Mouse (Mus musculus): Measurements from ENCODE around the gene Mmp2.
"Not testable (repeated sequence)": the region's sequence is repeated elsewhere in the genome, so short reads cannot be mapped to it uniquely, and the experiment has no call there.

Gene Mmp2

DNA sequence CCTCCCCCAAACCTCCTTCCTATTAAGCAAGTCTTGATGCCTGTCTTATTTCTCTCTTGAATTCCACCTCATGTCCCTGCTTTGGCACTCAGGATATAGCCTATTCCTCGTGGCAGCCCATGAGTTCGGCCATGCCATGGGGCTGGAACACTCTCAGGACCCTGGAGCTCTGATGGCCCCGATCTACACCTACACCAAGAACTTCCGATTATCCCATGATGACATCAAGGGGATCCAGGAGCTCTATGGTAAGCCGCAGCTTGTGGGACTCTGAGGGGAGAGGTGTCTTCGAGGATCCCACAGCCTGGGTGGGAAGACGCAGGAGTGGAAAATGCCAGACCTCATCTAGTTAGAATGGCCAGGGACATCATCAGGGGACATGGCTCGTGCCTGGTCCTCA is 12.1 kb downstream of the Mmp2 start:
- DNase-seq: no peak

DNA sequence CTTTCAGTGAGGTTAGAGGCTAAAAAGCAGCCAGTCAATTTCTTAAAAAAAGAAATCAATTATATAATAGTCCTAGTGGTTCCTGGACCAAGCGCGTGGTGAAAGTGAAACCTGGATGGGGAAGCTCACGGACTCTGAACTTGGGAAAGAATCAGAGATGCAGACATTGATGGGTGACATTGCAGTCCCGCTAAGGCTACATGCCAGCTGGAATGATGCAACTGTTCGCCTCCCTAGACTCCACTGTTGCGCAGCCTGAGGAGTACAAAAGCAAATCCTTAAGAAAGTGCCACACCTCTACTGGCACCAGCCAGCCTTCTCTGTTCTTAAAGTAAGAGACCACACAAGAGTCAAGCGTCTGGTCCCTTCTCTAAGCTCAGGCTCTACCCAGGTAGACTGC is 12.8 kb downstream of the Mmp2 start:
- DNase-seq: peak; percentile 80

GRCm38 (mm10) chr8:92846684-92847083 is 19.6 kb downstream of the Mmp2 start:
- DNase-seq: peak; percentile 25

DNA sequence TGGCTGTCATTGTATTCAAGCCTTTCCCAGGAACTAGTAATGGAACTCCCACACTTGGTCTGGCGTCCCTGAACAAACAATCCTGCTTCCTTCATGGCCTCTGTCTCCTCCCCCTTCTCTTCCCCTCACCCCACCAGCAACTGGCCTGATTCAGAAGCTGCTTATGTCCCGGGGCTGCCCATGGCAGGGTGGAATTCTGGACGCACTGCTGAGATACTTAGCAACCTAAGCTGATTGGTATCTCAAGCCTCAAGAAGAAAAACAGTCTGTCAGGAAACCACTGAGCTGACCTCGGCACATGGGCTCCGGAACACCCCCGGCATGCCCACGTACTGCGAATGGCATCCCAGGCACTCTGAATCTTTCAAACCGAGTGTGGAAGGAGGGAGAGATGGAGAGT is 20.2 kb downstream of the Mmp2 start:
- peak; percentile 53 for DNase-seq

- DNase-seq: no peak
These were observed 22.2 kb downstream of the Mmp2 start for GRCm38 (mm10) chr8:92849261-92849660.

- peak; percentile 79 for DNase-seq
These were observed 23.1 kb downstream of the Mmp2 start for GRCm38 (mm10) chr8:92850239-92850638.

- DNase-seq: no peak
These were observed 24.3 kb downstream of the Mmp2 start for GRCm38 (mm10) chr8:92851381-92851780.

GRCm38 (mm10) chr8:92853188-92853983 is 26.3 kb downstream of the Mmp2 start:
- DNase-seq: peak; percentile 38

GRCm38 (mm10) chr8:92854673-92855072 is 27.6 kb downstream of the Mmp2 start:
- peak; percentile 27 for DNase-seq

DNA sequence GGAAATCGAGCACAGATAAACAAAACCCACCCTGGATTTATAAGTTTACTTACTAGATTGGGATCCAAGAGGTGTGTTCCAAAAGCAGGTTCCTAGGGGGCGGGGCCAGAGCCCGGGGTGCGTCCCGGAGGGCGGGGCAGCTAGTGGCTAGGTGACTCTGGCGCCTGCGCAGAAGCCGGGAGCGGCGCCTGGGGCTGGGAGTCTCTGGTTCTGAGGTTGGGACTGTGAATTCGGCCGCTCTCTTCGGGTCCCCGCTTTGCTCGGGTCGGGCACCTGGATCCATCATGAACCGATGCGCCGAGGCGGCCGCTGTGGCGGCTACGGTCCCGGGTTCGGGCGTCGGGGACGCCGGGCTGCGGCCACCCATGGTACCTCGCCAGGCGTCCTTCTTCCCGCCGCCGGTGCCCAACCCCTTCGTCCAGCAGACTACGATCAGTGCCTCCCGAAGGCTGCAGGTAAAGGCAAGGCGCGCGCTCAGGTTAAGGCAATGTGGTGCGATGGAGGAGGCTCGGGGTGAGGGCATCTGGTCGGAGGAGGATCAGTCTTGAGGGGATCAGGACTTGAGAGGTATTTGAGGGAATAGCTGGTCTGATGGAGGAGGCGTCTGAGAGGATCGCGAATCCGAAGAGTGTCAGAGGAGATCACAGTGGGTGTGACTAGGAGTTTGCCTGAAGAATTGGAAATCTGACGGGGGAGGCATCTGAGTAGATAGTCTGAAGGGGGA is 28.2 kb downstream of the Mmp2 start, which contains the start of gene Lpcat2:
TSS of gene Lpcat2 (plus strand) at position 169 of the 724 bp plus-strand sequence.
- peak; percentile 93 for DNase-seq

DNA sequence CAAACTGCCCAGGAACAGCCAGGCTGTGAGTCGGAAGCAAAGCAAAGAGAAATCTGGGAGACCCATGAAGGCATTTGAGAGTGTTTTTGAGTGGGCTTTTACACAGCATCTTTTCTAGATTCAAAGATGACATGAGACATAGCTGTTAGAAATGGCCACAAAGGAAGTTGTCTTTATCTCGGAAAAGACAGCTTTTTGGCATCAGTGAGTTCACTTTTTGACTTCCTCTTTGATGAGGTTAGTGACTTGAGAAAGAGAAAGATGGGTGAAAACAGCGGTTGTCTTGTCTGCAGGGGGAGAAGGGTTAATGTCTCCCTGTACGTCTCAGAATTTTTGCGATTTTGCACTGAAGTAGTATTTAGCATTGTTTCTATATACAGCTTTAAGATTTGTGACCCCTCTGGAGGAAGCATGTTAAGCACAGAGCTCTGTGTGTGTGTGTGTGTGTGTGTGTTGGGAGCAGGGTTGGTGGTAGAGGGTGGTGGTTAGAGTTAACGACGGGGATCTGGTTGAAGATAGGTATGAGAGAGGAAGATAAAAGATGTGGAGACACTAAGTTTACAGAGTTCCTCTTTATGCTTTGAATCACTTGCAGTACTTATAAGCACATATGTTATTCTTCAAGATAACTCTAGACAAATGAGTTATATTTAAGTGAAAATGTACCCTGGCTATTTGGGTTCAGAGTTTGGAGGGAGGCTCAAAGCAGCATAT is 29.3 kb downstream of the Mmp2 start:
- no peak for DNase-seq

DNA sequence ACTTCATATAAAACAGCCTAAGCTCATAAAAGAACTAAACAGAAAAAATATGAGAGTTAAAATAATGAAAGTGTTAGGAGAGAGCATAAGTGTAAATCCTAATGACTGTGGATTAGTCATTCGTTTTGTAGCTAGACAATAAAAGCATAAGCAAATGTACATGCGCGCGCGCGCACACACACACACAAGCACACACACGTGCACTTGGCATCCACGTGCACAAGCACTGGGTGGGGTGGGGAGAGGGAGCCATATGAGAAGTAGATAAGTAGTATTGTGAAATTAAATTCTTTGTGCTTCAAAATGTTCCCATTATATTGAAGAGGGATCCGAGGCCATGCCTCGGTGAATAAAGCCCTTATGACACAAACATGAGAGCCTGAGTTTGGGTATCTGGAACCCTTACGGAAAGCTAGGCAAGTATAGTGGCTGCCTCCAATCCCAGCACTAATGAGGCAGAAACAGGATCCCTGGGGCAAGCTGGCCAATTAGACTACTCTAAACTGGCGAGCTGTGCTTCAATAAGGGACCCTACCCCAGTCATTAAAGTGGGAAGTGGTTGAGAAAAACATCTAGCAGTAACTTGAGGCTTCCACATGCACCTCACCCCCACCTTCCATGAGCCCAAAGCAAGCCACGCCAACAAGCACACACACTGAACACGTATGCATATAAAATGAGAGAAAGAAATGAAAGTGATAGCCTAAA is 31.5 kb downstream of the Mmp2 start:
- DNase-seq: no peak

GRCm38 (mm10) chr8:92861977-92862376 is 34.9 kb downstream of the Mmp2 start:
- DNase-seq: no peak

- DNase-seq: no peak
These were observed 43.2 kb downstream of the Mmp2 start for GRCm38 (mm10) chr8:92870281-92870680.

GRCm38 (mm10) chr8:92872063-92872759 is 45.1 kb downstream of the Mmp2 start:
- DNase-seq: no peak

DNA sequence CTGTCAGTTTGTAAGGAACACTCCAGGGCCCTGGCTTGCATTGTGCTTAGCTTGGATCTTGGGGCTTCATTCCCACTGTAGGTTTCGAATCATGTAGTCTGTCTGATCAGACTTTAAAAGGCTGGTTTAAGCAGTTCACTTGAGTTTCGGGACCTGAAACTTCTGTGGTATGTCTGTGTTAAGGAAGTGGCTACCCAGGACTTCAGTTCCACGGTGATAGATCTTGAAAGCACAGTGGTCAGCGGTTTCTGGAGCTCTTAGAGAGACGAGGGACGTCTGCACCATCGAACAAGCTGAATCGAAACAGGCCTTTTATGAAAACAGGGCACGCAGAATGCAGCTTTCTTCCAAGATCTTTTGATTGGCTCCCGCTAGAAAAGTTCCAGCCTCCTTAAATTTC is 48.7 kb downstream of the Mmp2 start:
- peak; percentile 12 for DNase-seq

GRCm38 (mm10) chr8:92881247-92881646 is 54.2 kb downstream of the Mmp2 start:
- DNase-seq: no peak

DNA sequence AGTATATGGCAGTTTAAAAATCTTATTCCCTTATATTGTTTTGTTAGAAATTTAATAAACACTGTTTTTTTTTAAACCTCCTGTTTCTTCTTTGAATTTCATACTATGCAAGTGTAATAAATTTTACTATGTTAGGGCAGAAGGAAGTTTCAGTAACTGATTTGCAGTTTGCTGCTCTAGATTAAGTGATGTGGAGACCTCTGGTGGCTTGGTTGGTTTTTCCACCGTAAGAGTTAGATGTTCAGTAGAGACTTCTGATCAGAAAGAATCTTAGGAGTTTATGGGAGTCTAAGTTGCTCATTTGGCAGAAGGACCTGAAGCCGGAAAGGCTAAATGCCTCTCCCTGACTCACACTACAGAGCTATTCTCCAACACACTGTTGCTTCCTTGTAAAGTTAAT is 56.7 kb downstream of the Mmp2 start:
- DNase-seq: peak; percentile 63

DNA sequence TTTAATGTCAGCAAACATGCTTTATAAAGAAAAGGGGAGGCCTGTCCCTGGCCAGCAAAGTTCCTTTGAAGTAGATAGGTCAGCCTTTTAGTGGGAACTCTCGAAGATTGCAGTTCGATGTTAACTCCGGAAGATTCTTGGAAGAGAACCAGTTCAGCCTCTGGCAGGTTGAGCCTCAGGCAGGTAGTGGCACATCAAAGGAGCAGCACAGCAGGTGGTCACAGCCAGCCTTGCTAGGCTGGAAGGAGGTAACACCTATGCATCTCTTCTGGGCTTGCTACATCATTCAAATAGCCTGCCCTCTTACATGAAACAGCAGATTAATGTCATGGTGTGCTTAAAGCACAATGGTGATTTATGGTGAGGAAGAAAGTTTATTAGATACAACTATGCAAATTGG is 65.1 kb downstream of the Mmp2 start:
- DNase-seq: not testable (repeated sequence)

- DNase-seq: no peak
These were observed 66.8 kb downstream of the Mmp2 start for GRCm38 (mm10) chr8:92893870-92894269.

DNA sequence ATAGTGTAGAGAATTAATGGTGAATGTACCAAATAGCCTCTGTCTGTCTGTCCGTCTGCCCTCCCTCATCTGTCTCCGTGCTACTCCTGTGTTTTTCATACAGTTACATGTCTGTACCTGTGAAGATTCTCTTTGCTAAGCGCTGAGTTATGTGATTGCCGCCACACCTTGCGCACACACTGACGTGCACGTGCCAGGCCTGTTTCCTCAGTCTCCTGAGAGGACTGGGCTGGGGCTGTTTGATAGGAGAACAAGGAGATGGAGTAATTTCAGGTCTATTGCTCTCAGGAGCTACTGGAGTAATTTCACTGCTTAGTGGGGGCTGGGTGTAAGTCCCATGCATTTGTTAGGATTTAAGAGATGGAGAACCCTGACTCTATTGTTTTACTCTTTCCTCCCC is 68.0 kb downstream of the Mmp2 start:
- DNase-seq: peak; percentile 9

DNA sequence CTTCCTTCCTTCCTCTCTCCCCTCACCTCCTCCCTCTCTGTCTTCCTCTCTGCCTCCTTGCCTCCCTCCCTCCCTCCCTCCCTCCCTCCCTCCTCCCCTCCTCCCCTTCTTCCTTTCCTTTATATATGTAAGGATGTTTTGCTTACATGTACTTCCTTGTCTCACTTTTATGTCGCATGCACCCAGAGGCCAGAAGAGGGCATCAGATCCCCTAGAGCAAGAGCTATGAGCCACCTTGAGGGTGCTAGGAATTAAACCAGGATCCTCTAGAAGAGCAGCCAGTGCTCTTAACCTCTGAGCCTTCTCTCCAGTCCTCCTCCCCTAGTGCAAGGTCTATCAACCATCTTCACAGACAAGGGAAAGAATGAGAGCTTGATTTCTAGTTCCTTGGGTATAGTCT is 69.0 kb downstream of the Mmp2 start:
- no peak for DNase-seq

All from lung, postnatal 36 days (tissue).